Mouse (Mus musculus) forebrain, embryonic 16.5 days (tissue): ENCODE results near the gene Tomm6. TPM values are rescaled to one million over a fixed set of nuclear protein-coding genes. Genes with fewer than 3 reads are reported as not detected.

ENCODE experiments used
- ATAC-seq: fragments of 200-750 bp; cut with Nextera tagmentation; 2 replicates; pipeline ENCODE4 v1.8.0; 2017; ENCODE audit warnings: mild to moderate bottlenecking, moderate library complexity
- H3K27ac ChIP-seq: fragments of 300-500 bp; sonication (generic); 2 replicates; pipeline ENCODE4 v1.5.1; 2014; ENCODE audit warnings: low read length, control low read depth
- H3K27me3 ChIP-seq: fragments of 300-500 bp; sonication (generic); replicated peaks from 2 replicates; pipeline ENCODE4 v1.6.1; 2014; ENCODE audit warnings: low read length; ENCODE audit not compliant: control insufficient read depth, insufficient read depth
- H3K36me3 ChIP-seq: fragments of 300-500 bp; sonication (generic); 2 replicates; pipeline ENCODE4 v1.6.1; 2014; ENCODE audit not compliant: control insufficient read depth, insufficient read depth
- H3K4me1 ChIP-seq: fragments of 300-500 bp; sonication (generic); replicated peaks from 2 replicates; pipeline ENCODE4 v1.6.1; 2014; ENCODE audit warnings: low read length; ENCODE audit not compliant: control insufficient read depth, insufficient read depth
- H3K4me2 ChIP-seq: fragments of 300-500 bp; sonication (generic); 2 replicates; pipeline ENCODE4 v1.6.1; 2014; ENCODE audit warnings: mild to moderate bottlenecking, low read length, control low read depth
- H3K4me3 ChIP-seq: fragments of 300-500 bp; sonication (generic); replicated peaks from 2 replicates; pipeline ENCODE4 v1.5.1; 2014; ENCODE audit warnings: mild to moderate bottlenecking, low read length, control low read depth
- H3K9ac ChIP-seq: fragments of 300-500 bp; sonication (generic); replicated peaks from 2 replicates; pipeline ENCODE4 v1.6.1; 2014; ENCODE audit warnings: low read depth, low read length, control low read depth
- H3K9me3 ChIP-seq: fragments of 300-500 bp; sonication (generic); 2 replicates; pipeline ENCODE4 v1.6.1; 2016; ENCODE audit warnings: low read length; ENCODE audit not compliant: control insufficient read depth
- WGBS: fragments of 180-500 bp; shearing (Covaris S2); extraction: QIAGEN DNeasy Blood & Tissue Kit; methylation state at CpG from one replicate; pipeline ENCODE4 v1.1.7; 2014; 5-methylcytosine and 5-hydroxymethylcytosine counted together
- polyA plus RNA-seq: library from polyadenylated mRNA; unstranded; fragments of >200 nt; fragmentation: Nextera tagmentation; extraction: Ambion mirVana; gene quantifications from 2 replicates; pipeline ENCODE4 v1.2.1, GENCODE M21; 2015

Gene Tomm6
- polyA plus RNA-seq, 1 experiment from 2014 or later: 228 TPM

- Histone ChIP-seq H3K27ac (no peak overlapping the region), H3K4me3 (no peak overlapping the region), H3K9me3 (no peaks in the 10 kb centered on the region), H3K36me3 (no peaks in the 10 kb centered on the region), H3K9ac (no peak overlapping the region), H3K4me1 (no peaks in the 10 kb centered on the region), H3K4me2 (no peak overlapping the region), H3K27me3 (no peaks in the 10 kb centered on the region)
- 75% methylated on average over 9 of the region's 9 CpGs for WGBS
- peak; percentile 18; the same call in 1 of the 2 replicates for ATAC-seq
Observed at GRCm38 (mm10) chr17:47701793-47702192, 13.6 kb upstream of the Tomm6 start.

DNA sequence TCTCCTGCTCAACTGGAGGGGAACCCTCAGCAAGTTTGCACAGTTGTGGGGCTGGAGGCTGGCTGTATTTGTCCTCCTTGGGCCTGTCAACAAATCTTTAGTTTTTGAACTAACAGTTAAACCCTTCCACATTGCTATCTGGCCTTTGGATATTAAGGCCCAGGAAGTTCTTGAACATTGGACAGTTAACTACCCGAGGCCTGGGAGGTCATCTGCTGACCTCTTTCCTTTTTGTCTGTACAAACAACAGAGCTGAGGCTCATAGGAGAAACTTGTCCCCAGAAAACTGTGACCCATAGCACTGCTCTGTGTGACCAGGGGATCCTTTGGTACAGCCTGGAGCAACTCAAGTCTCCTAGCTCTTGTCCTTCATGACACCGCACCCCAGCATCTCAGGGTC, 10.9 kb upstream of the Tomm6 start:
- H3K27me3 ChIP-seq: no peaks in the 10 kb centered on the region
- peaks cover 7% of the 10 kb centered on the region for H3K4me1 ChIP-seq
- 86% methylated on average over 2 of the region's 2 CpGs for WGBS
- no peak overlapping the region for H3K4me3 ChIP-seq
- no peak overlapping the region for H3K9ac ChIP-seq
- no peak overlapping the region for H3K27ac ChIP-seq
- H3K36me3 ChIP-seq: no peaks in the 10 kb centered on the region
- ATAC-seq: no peak
- H3K4me2 ChIP-seq: no peak overlapping the region
- H3K9me3 ChIP-seq: no peaks in the 10 kb centered on the region

DNA sequence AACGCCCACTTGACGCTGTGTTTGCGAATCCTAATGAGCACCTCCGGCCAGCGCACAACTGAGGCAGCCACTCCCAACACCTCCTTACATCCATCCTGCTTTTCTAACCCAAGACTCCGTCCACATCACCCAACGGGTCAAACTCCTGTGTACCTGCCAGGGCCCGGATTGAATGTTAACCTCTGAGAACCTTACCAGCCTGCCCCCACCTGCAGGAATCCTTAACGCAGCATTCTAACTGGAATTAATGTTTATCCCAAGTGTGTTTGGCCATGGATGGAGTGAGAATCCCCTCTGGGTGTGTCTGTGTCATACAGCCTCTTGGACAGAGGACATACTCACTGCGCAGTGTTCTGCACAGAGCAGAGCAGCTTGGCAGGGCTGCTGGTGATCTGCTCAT, 10.0 kb upstream of the Tomm6 start:
- Histone ChIP-seq H3K27ac (no peak overlapping the region), H3K9ac (no peak overlapping the region), H3K27me3 (peaks cover 3% of the 10 kb centered on the region; the same call in 1 of the 2 replicates), H3K4me2 (no peak overlapping the region), H3K36me3 (no peaks in the 10 kb centered on the region), H3K4me3 (no peak overlapping the region), H3K9me3 (no peaks in the 10 kb centered on the region), H3K4me1 (peaks cover 8% of the 10 kb centered on the region)
- WGBS: 86% methylated on average over 10 of the region's 10 CpGs
- ATAC-seq: no peak

DNA sequence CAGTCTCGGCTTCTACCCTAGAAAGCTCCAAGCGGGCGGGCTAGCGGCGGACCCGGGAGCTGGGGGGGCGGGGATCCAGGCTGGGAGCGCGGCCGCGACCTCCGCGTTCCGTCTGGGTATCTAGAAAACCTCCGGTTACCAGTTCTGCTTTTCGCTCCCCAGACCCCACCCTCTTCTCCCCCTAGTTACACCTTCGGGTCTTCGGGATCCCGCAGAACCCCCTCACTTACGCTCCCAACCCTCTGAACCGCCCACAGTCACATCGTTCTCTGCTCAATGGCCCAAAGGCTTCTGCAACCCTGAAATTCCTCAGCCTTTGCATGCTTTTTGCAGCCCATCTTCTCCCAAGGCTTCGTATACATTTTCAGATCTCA, 7.1 kb upstream of the Tomm6 start:
- H3K4me2 ChIP-seq: peak overlapping the region; percentile 81
- WGBS: 0% methylated on average over 10 of the region's 23 CpGs
- H3K9ac ChIP-seq: peak overlapping the region; percentile 89
- H3K36me3 ChIP-seq: no peaks in the 10 kb centered on the region
- peaks cover 3% of the 10 kb centered on the region; the same call in 1 of the 2 replicates for H3K27me3 ChIP-seq
- H3K4me3 ChIP-seq: peak overlapping the region; percentile 77
- peaks cover 8% of the 10 kb centered on the region for H3K4me1 ChIP-seq
- ATAC-seq: peak; percentile 23
- peak overlapping the region; percentile 40; the same call in 1 of the 2 replicates for H3K27ac ChIP-seq
- H3K9me3 ChIP-seq: no peaks in the 10 kb centered on the region

DNA sequence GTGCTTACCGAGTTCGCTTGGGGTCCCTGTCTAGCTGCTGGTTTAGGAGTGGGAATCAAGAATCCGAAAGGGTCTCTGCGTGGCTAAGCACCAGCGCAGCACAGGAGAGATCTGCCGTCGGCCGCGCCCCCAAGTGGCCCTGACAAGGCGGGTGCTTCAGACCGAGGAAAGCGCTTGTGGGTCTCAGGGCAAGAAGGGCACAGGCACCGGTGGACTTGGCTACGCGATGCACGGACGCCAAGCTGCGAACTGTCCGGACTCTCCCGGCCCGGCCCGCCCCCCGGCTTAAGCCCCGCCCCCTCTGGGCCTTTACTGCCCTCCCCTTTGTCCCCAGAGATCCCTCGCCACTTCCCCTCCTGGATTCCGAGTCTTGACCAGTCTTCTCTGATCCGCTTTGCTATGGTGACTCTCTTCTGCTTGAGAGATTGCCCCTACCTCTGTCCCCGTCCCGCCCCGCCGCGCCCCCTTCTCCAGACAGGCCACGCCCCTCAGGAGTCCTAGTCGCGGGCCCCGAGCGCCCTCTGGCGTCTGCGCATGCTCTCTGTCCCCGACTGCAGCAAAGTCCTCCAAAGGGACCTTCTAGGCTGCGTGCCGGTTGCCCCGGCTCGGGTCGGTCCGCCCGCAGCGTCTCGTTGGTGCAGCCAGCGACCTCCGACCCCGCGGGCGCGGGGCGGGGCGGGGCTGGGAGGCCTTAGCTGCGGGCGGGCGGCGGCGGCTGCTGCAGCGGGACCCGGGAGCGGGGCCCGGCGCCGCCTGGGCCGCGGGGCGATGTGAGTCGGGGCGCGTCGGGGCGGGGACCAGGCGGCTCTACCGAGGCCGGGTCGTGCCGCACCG, 6.5 kb upstream of the Tomm6 start, which contains the start of gene Prickle4:
Gene Prickle4, minus strand, starts transcription at position 234 of the 834 bp plus-strand sequence.
- H3K9me3 ChIP-seq: no peaks in the 10 kb centered on the region
- H3K4me3 ChIP-seq: peak within 1 kb of the TSS; percentile 77
- peak within 1 kb of the TSS; percentile 81 for H3K4me2 ChIP-seq
- peak; percentile 96 for ATAC-seq
- peaks cover 10% of the 10 kb centered on the region for H3K4me1 ChIP-seq
- peak within 1 kb of the TSS; percentile 40; the same call in 1 of the 2 replicates for H3K27ac ChIP-seq
- H3K36me3 ChIP-seq: no peaks in the 10 kb centered on the region
- under 1% methylated on average over 76 of the region's 82 CpGs for WGBS
- H3K27me3 ChIP-seq: peaks cover 3% of the 10 kb centered on the region; the same call in 1 of the 2 replicates
- H3K9ac ChIP-seq: peak within 1 kb of the TSS; percentile 89

DNA sequence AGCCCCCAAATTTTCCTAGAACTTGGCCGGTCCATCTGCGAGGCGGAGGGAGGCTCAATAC, 6.1 kb upstream of the Tomm6 start, which contains the start of gene Gm21981:
Gene Gm21981, minus strand, starts transcription at position 14 of the 61 bp plus-strand sequence.
- Histone ChIP-seq H3K9ac (peak within 1 kb of the TSS; percentile 89), H3K27ac (peak within 1 kb of the TSS; percentile 40; the same call in 1 of the 2 replicates), H3K4me2 (peak within 1 kb of the TSS; percentile 81), H3K4me1 (peaks cover 14% of the 10 kb centered on the region), H3K27me3 (peaks cover 3% of the 10 kb centered on the region; the same call in 1 of the 2 replicates), H3K9me3 (no peaks in the 10 kb centered on the region), H3K36me3 (no peaks in the 10 kb centered on the region), H3K4me3 (peak within 1 kb of the TSS; percentile 77)
- no peak for ATAC-seq
- 0% methylated on average over 3 of the region's 3 CpGs for WGBS

DNA sequence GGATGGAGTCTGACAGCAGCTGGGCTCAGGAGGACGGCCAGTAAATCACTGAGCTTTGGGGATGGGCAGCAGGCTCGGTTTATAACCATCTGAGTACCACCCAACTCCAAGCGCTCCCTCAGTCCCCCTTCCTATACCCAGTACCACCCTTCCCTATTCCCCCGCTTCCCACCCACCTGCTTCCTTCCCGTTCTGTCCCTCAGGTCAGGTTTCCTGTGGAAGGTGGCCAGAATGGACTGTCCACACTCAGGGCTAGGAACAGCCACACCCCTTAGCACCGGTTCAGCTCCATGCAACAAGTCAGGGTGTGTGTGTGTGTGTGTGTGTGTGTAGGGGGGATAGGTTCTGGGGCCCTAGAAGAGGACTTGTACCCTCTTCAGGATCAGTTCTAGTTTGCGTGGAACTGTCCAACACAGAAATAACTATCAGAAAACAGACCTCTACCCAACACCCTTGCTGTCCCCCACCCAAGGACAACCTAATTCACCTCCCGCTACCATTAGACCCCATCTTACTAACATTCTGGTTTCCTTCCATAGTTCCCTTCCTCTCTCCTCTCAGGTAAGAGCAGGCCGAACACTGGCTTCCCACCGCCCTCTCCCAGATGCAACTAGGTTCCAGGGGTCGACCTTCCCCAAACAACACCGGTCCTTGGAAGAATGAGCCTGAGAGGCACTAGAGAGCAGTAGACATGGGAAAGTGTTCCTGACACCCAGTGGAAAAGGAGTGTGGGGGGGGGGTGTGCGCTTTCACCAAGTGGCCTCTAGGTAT, 5.7 kb upstream of the Tomm6 start:
- peak overlapping the region; percentile 81 for H3K4me2 ChIP-seq
- peak overlapping the region; percentile 34; the same call in 1 of the 2 replicates for H3K27ac ChIP-seq
- H3K4me3 ChIP-seq: peak overlapping the region; percentile 77
- peaks cover 14% of the 10 kb centered on the region for H3K4me1 ChIP-seq
- H3K9me3 ChIP-seq: no peaks in the 10 kb centered on the region
- no peak for ATAC-seq
- H3K27me3 ChIP-seq: peaks cover 3% of the 10 kb centered on the region; the same call in 1 of the 2 replicates
- peak overlapping the region; percentile 89 for H3K9ac ChIP-seq
- WGBS: 39% methylated on average over 13 of the region's 13 CpGs
- no peaks in the 10 kb centered on the region for H3K36me3 ChIP-seq

DNA sequence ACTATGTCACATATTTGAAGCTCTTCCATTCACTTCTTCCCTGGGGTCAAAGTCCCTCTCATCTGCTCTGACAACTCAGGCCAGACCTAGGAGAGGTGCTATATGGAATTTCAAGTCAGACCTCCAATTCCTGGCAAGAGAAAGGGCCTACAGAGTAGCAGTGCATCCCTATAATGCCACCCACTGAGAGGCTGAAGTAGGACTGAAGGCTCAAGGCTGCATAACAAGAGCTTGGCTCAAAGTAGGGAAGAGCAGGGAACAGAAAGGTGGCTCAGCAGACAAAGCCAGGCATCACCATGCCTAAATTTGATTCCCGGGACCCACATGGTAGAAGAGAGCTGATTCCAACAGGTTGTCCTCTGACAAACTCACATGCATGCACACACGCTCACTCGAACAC, 3.5 kb upstream of the Tomm6 start:
- Histone ChIP-seq H3K9ac (no peak overlapping the region), H3K36me3 (no peaks in the 10 kb centered on the region), H3K4me2 (no peak overlapping the region), H3K4me1 (peaks cover 23% of the 10 kb centered on the region), H3K27ac (no peak overlapping the region), H3K9me3 (no peaks in the 10 kb centered on the region), H3K4me3 (no peak overlapping the region), H3K27me3 (peaks cover 3% of the 10 kb centered on the region; the same call in 1 of the 2 replicates)
- ATAC-seq: no peak
- WGBS: 87% methylated on average over 3 of the region's 3 CpGs

DNA sequence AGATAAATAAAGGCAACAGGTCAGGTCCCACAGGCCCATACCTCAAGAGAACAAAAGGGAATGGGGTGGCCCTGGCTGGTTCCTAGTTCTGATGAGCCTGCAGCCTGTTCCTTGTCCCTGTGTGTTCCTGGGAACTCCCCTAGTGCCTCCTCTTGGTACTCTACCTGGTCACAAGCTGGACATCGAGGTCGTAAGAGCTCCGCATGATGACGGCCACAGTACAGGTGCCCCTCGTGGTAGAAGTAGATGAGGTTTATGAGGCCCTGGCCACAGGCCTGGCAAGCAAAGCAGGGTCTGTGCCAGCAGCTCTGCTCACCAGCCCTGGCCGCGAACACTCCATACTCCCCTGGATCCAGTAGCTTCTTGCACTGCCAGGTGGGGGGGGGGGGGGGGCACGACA, 1.7 kb upstream of the Tomm6 start:
- no peak for ATAC-seq
- Histone ChIP-seq H3K9ac (no peak overlapping the region), H3K4me3 (peak overlapping the region; percentile 82; the same call in 1 of the 2 replicates), H3K27me3 (peaks cover 3% of the 10 kb centered on the region; the same call in 1 of the 2 replicates), H3K4me1 (peaks cover 20% of the 10 kb centered on the region), H3K9me3 (no peaks in the 10 kb centered on the region), H3K36me3 (no peaks in the 10 kb centered on the region), H3K27ac (no peak overlapping the region), H3K4me2 (peak overlapping the region; percentile 83; the same call in 1 of the 2 replicates)
- 79% methylated on average over 8 of the region's 8 CpGs for WGBS
